Mouse (Mus musculus) erythroblast, embryonic 14.5 days (primary cell): ENCODE data around the gene Spint4. TPM values are rescaled to one million over a fixed set of nuclear protein-coding genes. Genes with fewer than 3 reads are reported as not detected.

Source experiments
- H3K27me3 ChIP-seq: 2 replicates; pipeline ENCODE4 v1.6.1; 2012; ENCODE audit warnings: inconsistent platforms; ENCODE audit not compliant: control insufficient read depth
- H3K36me3 ChIP-seq: 2 replicates; pipeline ENCODE4 v1.6.1; 2012; ENCODE audit warnings: mild to moderate bottlenecking, inconsistent platforms; ENCODE audit not compliant: control insufficient read depth
- H3K4me1 ChIP-seq: 2 replicates; pipeline ENCODE4 v1.6.1; 2012; ENCODE audit warnings: inconsistent platforms; ENCODE audit not compliant: control insufficient read depth
- H3K4me3 ChIP-seq: replicated peaks from 2 replicates; pipeline ENCODE3; 2012; ENCODE audit warnings: moderate library complexity, mild to moderate bottlenecking, inconsistent platforms
- H3K9me3 ChIP-seq: 2 replicates; pipeline ENCODE4 v1.6.1; 2012; ENCODE audit warnings: low read length, inconsistent platforms, mixed read lengths; ENCODE audit not compliant: control insufficient read depth
- GATA1 ChIP-seq: IDR thresholded peaks from 2 replicates; pipeline ENCODE4 v1.6.1; 2012; ENCODE audit warnings: low read length, inconsistent platforms, mixed read lengths
- TAL1 ChIP-seq: IDR thresholded peaks from 3 replicates; pipeline ENCODE4 v1.6.1; 2012; ENCODE audit warnings: low read length, inconsistent platforms, mixed read lengths
- polyA plus RNA-seq: library from polyadenylated mRNA; stranded (reverse); fragments of >175 nt; gene quantifications from 2 replicates; pipeline ENCODE4 v1.2.3, GENCODE M21; 2012

Gene Spint4
- polyA plus RNA-seq: not detected in 2 replicates

GRCm38 (mm10) chr2:164698201-164698600 is at the start of gene Spint4:
Gene Spint4 (plus strand): TSS chr2:164698501.
- no peaks in the 10 kb centered on the region for H3K9me3 ChIP-seq
- TF ChIP-seq TAL1: no peak
- TF ChIP-seq GATA1: no peak
- H3K4me1 ChIP-seq: no peaks in the 10 kb centered on the region
- H3K36me3 ChIP-seq: no peaks in the 10 kb centered on the region
- H3K27me3 ChIP-seq: no peaks in the 10 kb centered on the region
- no peak within 1 kb of the TSS for H3K4me3 ChIP-seq

- Histone ChIP-seq H3K9me3 (no peaks in the 10 kb centered on the region; the same call in 1 of the 2 replicates), H3K4me3 (no peak within 1 kb of the TSS), H3K27me3 (no peaks in the 10 kb centered on the region), H3K36me3 (no peaks in the 10 kb centered on the region), H3K4me1 (no peaks in the 10 kb centered on the region)
- TF ChIP-seq TAL1: no peak
- no peak for TF ChIP-seq GATA1
Observed at GRCm38 (mm10) chr2:164655858-164656257, 42.4 kb upstream of the Spint4 start, which contains the start of gene Wfdc10. Gene Wfdc10 (plus strand): TSS chr2:164656046.

GRCm38 (mm10) chr2:164656483-164656882 is 41.8 kb upstream of the Spint4 start, which contains the start of gene Wfdc9:
Gene Wfdc9 (minus strand): TSS chr2:164656583.
- no peaks in the 10 kb centered on the region for H3K27me3 ChIP-seq
- no peak within 1 kb of the TSS for H3K4me3 ChIP-seq
- TF ChIP-seq TAL1: no peak
- no peak for TF ChIP-seq GATA1
- no peaks in the 10 kb centered on the region for H3K36me3 ChIP-seq
- H3K4me1 ChIP-seq: no peaks in the 10 kb centered on the region
- no peaks in the 10 kb centered on the region; the same call in 1 of the 2 replicates for H3K9me3 ChIP-seq

GRCm38 (mm10) chr2:164664851-164665250 is 33.5 kb upstream of the Spint4 start:
- no peaks in the 10 kb centered on the region for H3K27me3 ChIP-seq
- H3K4me1 ChIP-seq: no peaks in the 10 kb centered on the region
- TF ChIP-seq GATA1: no peak
- TF ChIP-seq TAL1: no peak
- no peaks in the 10 kb centered on the region for H3K36me3 ChIP-seq
- H3K4me3 ChIP-seq: no peak overlapping the region
- H3K9me3 ChIP-seq: peaks cover 9% of the 10 kb centered on the region

- no peaks in the 10 kb centered on the region for H3K27me3 ChIP-seq
- TF ChIP-seq GATA1: no peak
- TF ChIP-seq TAL1: no peak
- no peaks in the 10 kb centered on the region for H3K36me3 ChIP-seq
- H3K4me1 ChIP-seq: no peaks in the 10 kb centered on the region
- no peak overlapping the region for H3K4me3 ChIP-seq
- peaks cover 9% of the 10 kb centered on the region for H3K9me3 ChIP-seq
Observed at GRCm38 (mm10) chr2:164670261-164670660, 28.0 kb upstream of the Spint4 start.

GRCm38 (mm10) chr2:164670938-164671337 is 27.4 kb upstream of the Spint4 start:
- Histone ChIP-seq H3K36me3 (no peaks in the 10 kb centered on the region), H3K4me1 (no peaks in the 10 kb centered on the region), H3K4me3 (no peak overlapping the region), H3K27me3 (no peaks in the 10 kb centered on the region), H3K9me3 (peaks cover 12% of the 10 kb centered on the region)
- no peak for TF ChIP-seq GATA1
- no peak for TF ChIP-seq TAL1

- TF ChIP-seq GATA1: no peak
- TF ChIP-seq TAL1: no peak
- H3K36me3 ChIP-seq: no peaks in the 10 kb centered on the region
Observed at GRCm38 (mm10) chr2:164673987-164674386, 24.3 kb upstream of the Spint4 start, which contains the start of gene Wfdc11. Gene Wfdc11 (minus strand): TSS chr2:164674087.

DNA sequence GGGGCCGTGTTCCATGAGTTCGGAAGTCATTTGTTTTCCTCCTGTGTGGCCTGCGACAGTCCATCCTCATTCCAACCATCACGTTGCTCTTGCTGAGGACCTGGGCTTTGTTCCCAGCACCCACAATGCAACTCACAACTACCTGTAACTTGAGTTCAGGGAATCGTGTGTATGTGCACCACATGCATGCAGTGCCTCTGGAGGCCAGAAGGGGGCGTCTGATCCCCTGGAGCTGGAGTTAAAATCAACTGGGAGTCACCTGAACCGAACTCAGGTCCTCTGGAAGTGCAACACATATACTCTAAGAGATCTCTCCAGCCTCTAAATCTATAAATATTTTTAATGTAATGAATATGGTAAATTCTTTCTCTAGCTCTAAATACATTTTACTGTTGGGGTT is 22.2 kb upstream of the Spint4 start:
- H3K36me3 ChIP-seq: no peaks in the 10 kb centered on the region
- H3K4me3 ChIP-seq: no peak overlapping the region
- peaks cover 5% of the 10 kb centered on the region for H3K9me3 ChIP-seq
- peaks cover 4% of the 10 kb centered on the region for H3K4me1 ChIP-seq
- TF ChIP-seq GATA1 (no peak), TAL1 (no peak)
- no peaks in the 10 kb centered on the region for H3K27me3 ChIP-seq

More at GRCm38 (mm10) chr2:164673987-164674386, 24.3 kb upstream of the Spint4 start, which contains the start of gene Wfdc11:
- Histone ChIP-seq H3K4me1 (no peaks in the 10 kb centered on the region; the same call in 1 of the 2 replicates), H3K9me3 (peaks cover 5% of the 10 kb centered on the region), H3K4me3 (no peak within 1 kb of the TSS), H3K27me3 (no peaks in the 10 kb centered on the region)

DNA sequence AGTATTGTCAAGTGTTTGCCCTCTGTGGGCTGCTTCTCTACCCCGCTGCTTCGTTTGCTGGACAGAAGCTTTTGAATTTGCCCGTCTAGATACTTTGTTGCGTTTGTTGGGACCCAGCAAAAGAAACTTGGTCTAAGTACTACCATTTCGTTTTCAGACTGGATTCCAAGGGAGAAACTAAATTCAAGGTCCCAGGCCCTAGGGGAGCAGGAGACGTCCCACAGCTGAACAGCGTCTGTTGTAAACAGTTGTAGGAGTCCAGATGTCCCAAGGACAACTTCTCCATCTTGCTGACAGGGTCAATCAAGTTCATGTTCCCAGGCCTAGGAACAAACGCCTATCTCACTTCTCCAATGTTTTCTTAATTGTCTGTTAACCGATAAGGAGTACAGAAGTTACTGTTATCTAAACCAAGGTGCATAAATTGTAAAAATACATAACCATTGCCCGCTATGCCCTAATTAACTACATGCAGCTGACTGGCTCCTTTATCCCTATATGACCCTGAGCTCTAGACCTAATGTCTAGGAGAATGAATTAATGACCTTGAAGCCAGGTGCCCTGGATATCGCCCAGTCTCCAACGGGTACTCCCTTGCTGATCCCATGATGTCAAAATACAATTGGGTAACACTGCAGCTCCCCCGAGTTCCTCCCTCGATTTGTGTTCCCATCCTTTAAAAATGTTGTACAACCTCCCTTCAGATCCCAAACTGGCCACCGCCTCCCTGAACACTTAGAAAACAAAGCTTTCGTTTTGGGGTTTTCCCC is 21.2 kb upstream of the Spint4 start:
- no peaks in the 10 kb centered on the region for H3K36me3 ChIP-seq
- H3K9me3 ChIP-seq: peaks cover 5% of the 10 kb centered on the region
- TF ChIP-seq TAL1 (no peak), GATA1 (no peak)
- H3K4me3 ChIP-seq: no peak overlapping the region
- no peaks in the 10 kb centered on the region for H3K27me3 ChIP-seq
- peaks cover 4% of the 10 kb centered on the region for H3K4me1 ChIP-seq
